Mouse (Mus musculus): ENCODE results near the gene Olfr267. TPM values are rescaled to one million over a fixed set of nuclear protein-coding genes. Genes with fewer than 3 reads are reported as not detected.

The Olfr267 gene
- polyA plus RNA-seq, 1 experiment from 2014 or later = not detected

Other genes with a start within 250 kb of the Olfr267 start
- gene Lpar1, start 233.8 kb downstream of the Olfr267 start, polyA plus RNA-seq (2014; fragmentation: Nextera tagmentation; extraction: Ambion mirVana) = 60.3 and 69.8 TPM in 2 replicates
- gene Ecpas, start 125.0 kb upstream of the Olfr267 start, polyA plus RNA-seq (2014; fragmentation: Nextera tagmentation; extraction: Ambion mirVana) = 36.9 and 47.7 TPM in 2 replicates
- gene Zkscan16, start 155.9 kb upstream of the Olfr267 start, polyA plus RNA-seq (2014; fragmentation: Nextera tagmentation; extraction: Ambion mirVana) = 1.3 and 1.5 TPM in 2 replicates
- 14.7 and 16.1 TPM in 2 replicates for gene Ptgr1, start 199.4 kb upstream of the Olfr267 start, polyA plus RNA-seq (2014; fragmentation: Nextera tagmentation; extraction: Ambion mirVana)
- 7.8 and 7.9 TPM in 2 replicates for gene Dnajc25, start 207.3 kb upstream of the Olfr267 start, polyA plus RNA-seq (2014; fragmentation: Nextera tagmentation; extraction: Ambion mirVana)
- 8.3 and 10.6 TPM in 2 replicates for gene Gm20503, start 215.5 kb upstream of the Olfr267 start, polyA plus RNA-seq (2014; fragmentation: Nextera tagmentation; extraction: Ambion mirVana)
- 89.6 and 89.7 TPM in 2 replicates for gene Gng10, start 247.4 kb upstream of the Olfr267 start, polyA plus RNA-seq (2014; fragmentation: Nextera tagmentation; extraction: Ambion mirVana)